Mouse (Mus musculus): ENCODE measurements around the gene Prdm16.

GRCm38 (mm10) chr4:154360850-154361249, 275.8 kb downstream of the Prdm16 start:
- TF ChIP-seq CTCF (IDR thresholded peaks at IDR 0.05; ENCODE audit: low read depth, low read length) (no peak), POLR2A (IDR thresholded peaks at IDR 0.05; ENCODE audit: borderline replicate concordance, low read depth, low read length) (no peak)

Measured in bone marrow macrophage, adult 2 months (primary cell).